9 mouse cellular contexts compared by ENCODE assay signal in genomic region chr17:5828583-5828836, GRCm38 (mm10). TPM values are rescaled to one million over a fixed set of nuclear protein-coding genes. Genes with fewer than 3 reads are reported as not detected.
DNase-seq lines count a peak whose midpoint lies in the region; ATAC-seq and TF ChIP-seq lines count a peak whose summit lies in the region.
"Had no signal": no experiment of that assay in that cellular context is flagged by ENCODE, and none has a peak within 500 bp of the region (broad histone marks: within the 10 kb centered on the region; RNA-seq: fewer than 3 reads in every experiment).

No protein-coding gene starts in this region.

- H3K9ac ChIP-seq in kidney, embryonic 16.5 days (replicated peaks; ENCODE audit: low read length): peak overlapping the region; percentile 19; the same call in 1 of the 2 replicates
- H3K9ac ChIP-seq in embryonic facial prominence, embryonic 12.5 days: peak overlapping the region; percentile 36
- H3K9ac ChIP-seq in midbrain, postnatal 0 days (replicated peaks; ENCODE audit: low read length, poor library complexity, severe bottlenecking): no peak overlapping the region
- H3K9ac ChIP-seq: limb, embryonic 15.5 days had no signal

- H3K4me3 ChIP-seq in kidney, embryonic 16.5 days (ENCODE audit: low read length): no peak overlapping the region
- no peak overlapping the region for H3K4me3 ChIP-seq in embryonic facial prominence, embryonic 12.5 days
- H3K4me3 ChIP-seq in midbrain, postnatal 0 days (ENCODE audit: low read depth, low read length): no peak overlapping the region
- no peak overlapping the region for H3K4me3 ChIP-seq in cerebellum, adult 2 months (replicated peaks; ENCODE audit: insufficient read depth, low read depth, low read length)
- H3K4me3 ChIP-seq: limb, embryonic 15.5 days had no signal

- H3K4me1 ChIP-seq in kidney, embryonic 16.5 days (ENCODE audit: insufficient read depth, low read length): peaks cover 9% of the 10 kb centered on the region; the same call in 1 of the 2 replicates
- peaks cover 8% of the 10 kb centered on the region; the same call in 1 of the 2 replicates for H3K4me1 ChIP-seq in embryonic facial prominence, embryonic 12.5 days
- no peaks in the 10 kb centered on the region for H3K4me1 ChIP-seq in midbrain, postnatal 0 days (ENCODE audit: insufficient read depth, low read length)
- H3K4me1 ChIP-seq in cerebellum, adult 2 months (ENCODE audit: control insufficient read depth, insufficient read depth, low read length): no peaks in the 10 kb centered on the region

- H3K4me2 ChIP-seq in kidney, embryonic 16.5 days (replicated peaks; ENCODE audit: low read depth, low read length): peak overlapping the region; percentile 30; the same call in 1 of the 2 replicates
- H3K4me2 ChIP-seq in embryonic facial prominence, embryonic 12.5 days (replicated peaks): peak overlapping the region; percentile 41
- peak overlapping the region; percentile 28 for H3K4me2 ChIP-seq in midbrain, postnatal 0 days (ENCODE audit: low read depth, low read length, poor library complexity, severe bottlenecking)
- H3K4me2 ChIP-seq: limb, embryonic 15.5 days had no signal

- H3K36me3 ChIP-seq in kidney, embryonic 16.5 days (ENCODE audit: insufficient read depth, low read length): no peaks in the 10 kb centered on the region
- H3K36me3 ChIP-seq in embryonic facial prominence, embryonic 12.5 days: no peaks in the 10 kb centered on the region
- H3K36me3 ChIP-seq in midbrain, postnatal 0 days (ENCODE audit: insufficient read depth, low read length): no peaks in the 10 kb centered on the region
- H3K36me3 ChIP-seq: limb, embryonic 15.5 days had no signal

- DNase-seq in kidney, postnatal 14 days: no peak
- peak; percentile 14 for DNase-seq in midbrain, postnatal 0 days (ENCODE audit: low spot score)
- DNase-seq in cerebellum, adult 2 months: no peak
- no peak for DNase-seq in left cerebral cortex, adult 8-10 months (ENCODE audit: low spot score in 2 of 2)
- no peak for DNase-seq in kidney, postnatal 36 days

- 24% methylated on average over 3 of the region's 3 CpGs for WGBS in kidney, embryonic 16.5 days
- WGBS in embryonic facial prominence, embryonic 12.5 days: 7% methylated on average over 3 of the region's 3 CpGs
- 15% methylated on average over 3 of the region's 3 CpGs for WGBS in midbrain, postnatal 0 days
- WGBS in cerebellum, adult 2 months: 28% methylated on average over 3 of the region's 3 CpGs

- H3K27me3 ChIP-seq in kidney, embryonic 16.5 days (ENCODE audit: insufficient read depth, low read length): no peaks in the 10 kb centered on the region
- no peaks in the 10 kb centered on the region for H3K27me3 ChIP-seq in embryonic facial prominence, embryonic 12.5 days
- no peaks in the 10 kb centered on the region for H3K27me3 ChIP-seq in midbrain, postnatal 0 days (ENCODE audit: insufficient read depth, low read length)
- H3K27me3 ChIP-seq in cerebellum, adult 2 months (ENCODE audit: control insufficient read depth, insufficient read depth, low read length): no peaks in the 10 kb centered on the region
- H3K27me3 ChIP-seq: limb, embryonic 15.5 days had no signal

- H3K9me3 ChIP-seq in kidney, embryonic 16.5 days (ENCODE audit: low read length): no peaks in the 10 kb centered on the region
- no peaks in the 10 kb centered on the region for H3K9me3 ChIP-seq in embryonic facial prominence, embryonic 12.5 days
- no peaks in the 10 kb centered on the region for H3K9me3 ChIP-seq in midbrain, postnatal 0 days (ENCODE audit: low read length)
- H3K9me3 ChIP-seq: limb, embryonic 15.5 days had no signal

- no peak for ATAC-seq in kidney, embryonic 16.5 days (ENCODE audit: low FRiP score, low TSS enrichment)
- ATAC-seq in embryonic facial prominence, embryonic 12.5 days (ENCODE audit: insufficient number of reproducible peaks, insufficient read depth, low FRiP score, low TSS enrichment): 0 out of 2 replicates have a peak, but pooled peaks have one; percentile 15
- peak; percentile 21 for ATAC-seq in inflammation-experienced regulatory T-cells, adult 6 months
- no peak for ATAC-seq in midbrain, postnatal 0 days (ENCODE audit: low FRiP score)

- no peak for TF ChIP-seq CTCF in midbrain, postnatal 0 days (IDR thresholded peaks at IDR 0.05)
- TF ChIP-seq CTCF in cerebellum, adult 2 months (IDR thresholded peaks at IDR 0.05; ENCODE audit: borderline replicate concordance, insufficient read depth, low read depth, low read length): no peak

- no peak overlapping the region for H3K27ac ChIP-seq in kidney, embryonic 16.5 days (ENCODE audit: low read length)
- H3K27ac ChIP-seq in embryonic facial prominence, embryonic 12.5 days: no peak overlapping the region
- no peak overlapping the region for H3K27ac ChIP-seq in midbrain, postnatal 0 days (ENCODE audit: low read depth, low read length)
- no peak overlapping the region for H3K27ac ChIP-seq in cerebellum, adult 2 months (ENCODE audit: insufficient read depth, low read length)
- H3K27ac ChIP-seq: limb, embryonic 15.5 days had no signal

- no peak for TF ChIP-seq POLR2A in cerebellum, adult 2 months (IDR thresholded peaks at IDR 0.05; ENCODE audit: borderline replicate concordance, insufficient read depth, low read length)

RNA-seq across cellular contexts. Expression of gene Snx9, which starts 12.6 kb away (rescaled TPM):
- polyA plus RNA-seq in kidney, embryonic 16.5 days (2015; fragmentation: Nextera tagmentation; extraction: Ambion mirVana): 31.9 and 34.0 TPM in 2 replicates
- polyA plus RNA-seq in embryonic facial prominence, embryonic 12.5 days (2016; fragmentation: Nextera tagmentation; extraction: Ambion mirVana): 31.7 and 33.3 TPM in 2 replicates
- polyA plus RNA-seq in inflammation-experienced regulatory T-cells, adult 6 months (2017; shearing (Covaris generic)): 1 to 10 TPM; 2.1 to 2.6 (median 2.6) TPM
- total RNA-seq in midbrain, postnatal 0 days (2014; rRNA removed): 10.4 and 11.3 TPM in 2 replicates
- polyA plus RNA-seq in midbrain, postnatal 0 days (2015; fragmentation: Nextera tagmentation; extraction: Ambion mirVana): 4.8 and 5.3 TPM in 2 replicates
- 17.8 and 19.1 TPM in 2 replicates for polyA plus RNA-seq in cerebellum, adult 2 months (2012; rRNA removed)
- total RNA-seq in left cerebral cortex, adult 8-10 months (2022): 10 to 100 TPM; 14.5 to 16.2 (median 15.0) TPM

Comparison
In these comparisons a context has a peak if more than half of its experiments do, and no peak if none do; other contexts are left out.
1. ATAC-seq: peak in embryonic facial prominence, embryonic 12.5 days (single experiment) and inflammation-experienced regulatory T-cells, adult 6 months (single experiment); none in kidney, embryonic 16.5 days (single experiment) and midbrain, postnatal 0 days (single experiment).
2. Peak in every context shown above with its lines, with median percentiles within 50 percentile points of each other: H3K4me2 ChIP-seq.